Mouse (Mus musculus): ENCODE results near the gene Tomm40. TPM values are rescaled to one million over a fixed set of nuclear protein-coding genes. Genes with fewer than 3 reads are reported as not detected.
A peak's percentile ranks its signal among the peaks of the same experiment; 100 is the strongest.
"Not testable (repeated sequence)": the region's sequence is repeated elsewhere in the genome, so short reads cannot be mapped to it uniquely, and the experiment has no call there.

The Tomm40 gene
- polyA plus RNA-seq, 1 experiment from 2014 or later: 123 TPM

GRCm38 (mm10) chr7:19693421-19693820, 21.8 kb downstream of the Tomm40 start:
- no peak for ATAC-seq (replicated peaks; ENCODE audit: insufficient number of reproducible peaks, low FRiP score, low TSS enrichment, low read depth)
- DNase-seq (ENCODE audit: low spot score): no peak
- WGBS: 22% methylated on average over 10 of the region's 10 CpGs
- Histone ChIP-seq H3K9ac (replicated peaks; ENCODE audit: low read length) (no peak overlapping the region; the same call in 1 of the 2 replicates), H3K4me2 (ENCODE audit: low read depth, low read length) (no peak overlapping the region), H3K9me3 (replicated peaks; ENCODE audit: control insufficient read depth, low read length) (no peaks in the 10 kb centered on the region), H3K4me1 (ENCODE audit: control insufficient read depth, insufficient read depth, low read length) (no peaks in the 10 kb centered on the region; the same call in 1 of the 2 replicates), H3K4me3 (ENCODE audit: low read depth, low read length) (no peak overlapping the region), H3K27ac (replicated peaks; ENCODE audit: low read depth, low read length) (no peak overlapping the region), H3K27me3 (ENCODE audit: control insufficient read depth, insufficient read depth, low read length) (no peaks in the 10 kb centered on the region), H3K36me3 (replicated peaks; ENCODE audit: control insufficient read depth, insufficient read depth, low read depth, low read length) (peaks cover 4% of the 10 kb centered on the region)

- Histone ChIP-seq H3K4me1 (ENCODE audit: control insufficient read depth, insufficient read depth, low read length) (no peaks in the 10 kb centered on the region; the same call in 1 of the 2 replicates), H3K9me3 (replicated peaks; ENCODE audit: control insufficient read depth, low read length) (no peaks in the 10 kb centered on the region), H3K4me3 (ENCODE audit: low read depth, low read length) (no peak within 1 kb of the TSS), H3K4me2 (ENCODE audit: low read depth, low read length) (no peak within 1 kb of the TSS), H3K36me3 (replicated peaks; ENCODE audit: control insufficient read depth, insufficient read depth, low read depth, low read length) (peaks cover 4% of the 10 kb centered on the region), H3K9ac (replicated peaks; ENCODE audit: low read length) (peak within 1 kb of the TSS; percentile 9; the same call in 1 of the 2 replicates), H3K27me3 (ENCODE audit: control insufficient read depth, insufficient read depth, low read length) (no peaks in the 10 kb centered on the region), H3K27ac (replicated peaks; ENCODE audit: low read depth, low read length) (no peak within 1 kb of the TSS)
- WGBS: 50% methylated on average over 28 of the region's 28 CpGs
- DNase-seq (ENCODE audit: low spot score): no peak
- no peak for ATAC-seq (replicated peaks; ENCODE audit: insufficient number of reproducible peaks, low FRiP score, low TSS enrichment, low read depth)
These were observed 23.1 kb downstream of the Tomm40 start, which contains the start of gene Apoc1 for GRCm38 (mm10) chr7:19691873-19692865. Apoc1 (minus strand) TSS chr7:19692660.

GRCm38 (mm10) chr7:19691434-19691833, 23.8 kb downstream of the Tomm40 start:
- H3K4me3 ChIP-seq (ENCODE audit: low read depth, low read length): no peak overlapping the region
- DNase-seq (ENCODE audit: low spot score): no peak

GRCm38 (mm10) chr7:19690845-19691244, 24.4 kb downstream of the Tomm40 start:
- Histone ChIP-seq H3K27me3 (ENCODE audit: control insufficient read depth, insufficient read depth, low read length) (no peaks in the 10 kb centered on the region), H3K36me3 (replicated peaks; ENCODE audit: control insufficient read depth, insufficient read depth, low read depth, low read length) (no peaks in the 10 kb centered on the region), H3K4me3 (ENCODE audit: low read depth, low read length) (no peak overlapping the region), H3K4me1 (ENCODE audit: control insufficient read depth, insufficient read depth, low read length) (no peaks in the 10 kb centered on the region; the same call in 1 of the 2 replicates), H3K9me3 (replicated peaks; ENCODE audit: control insufficient read depth, low read length) (no peaks in the 10 kb centered on the region), H3K4me2 (ENCODE audit: low read depth, low read length) (no peak overlapping the region), H3K9ac (replicated peaks; ENCODE audit: low read length) (no peak overlapping the region), H3K27ac (replicated peaks; ENCODE audit: low read depth, low read length) (no peak overlapping the region)
- DNase-seq (ENCODE audit: low spot score): no peak
- 89% methylated on average over 4 of the region's 4 CpGs for WGBS
- no peak for ATAC-seq (replicated peaks; ENCODE audit: insufficient number of reproducible peaks, low FRiP score, low TSS enrichment, low read depth)

More at GRCm38 (mm10) chr7:19691434-19691833, 23.8 kb downstream of the Tomm40 start:
- Histone ChIP-seq H3K27ac (replicated peaks; ENCODE audit: low read depth, low read length) (no peak overlapping the region), H3K4me1 (ENCODE audit: control insufficient read depth, insufficient read depth, low read length) (no peaks in the 10 kb centered on the region; the same call in 1 of the 2 replicates), H3K9me3 (replicated peaks; ENCODE audit: control insufficient read depth, low read length) (no peaks in the 10 kb centered on the region), H3K4me2 (ENCODE audit: low read depth, low read length) (no peak overlapping the region), H3K27me3 (ENCODE audit: control insufficient read depth, insufficient read depth, low read length) (no peaks in the 10 kb centered on the region), H3K36me3 (replicated peaks; ENCODE audit: control insufficient read depth, insufficient read depth, low read depth, low read length) (no peaks in the 10 kb centered on the region), H3K9ac (replicated peaks; ENCODE audit: low read length) (no peak overlapping the region)
- WGBS: 77% methylated on average over 6 of the region's 6 CpGs
- no peak for ATAC-seq (replicated peaks; ENCODE audit: insufficient number of reproducible peaks, low FRiP score, low TSS enrichment, low read depth)

- Histone ChIP-seq H3K4me2 (ENCODE audit: low read depth, low read length) (no peak overlapping the region), H3K4me1 (ENCODE audit: control insufficient read depth, insufficient read depth, low read length) (no peaks in the 10 kb centered on the region; the same call in 1 of the 2 replicates), H3K9me3 (replicated peaks; ENCODE audit: control insufficient read depth, low read length) (no peaks in the 10 kb centered on the region), H3K4me3 (ENCODE audit: low read depth, low read length) (no peak overlapping the region), H3K36me3 (replicated peaks; ENCODE audit: control insufficient read depth, insufficient read depth, low read depth, low read length) (no peaks in the 10 kb centered on the region), H3K27me3 (ENCODE audit: control insufficient read depth, insufficient read depth, low read length) (no peaks in the 10 kb centered on the region), H3K27ac (replicated peaks; ENCODE audit: low read depth, low read length) (no peak overlapping the region), H3K9ac (replicated peaks; ENCODE audit: low read length) (no peak overlapping the region)
- ATAC-seq (replicated peaks; ENCODE audit: insufficient number of reproducible peaks, low FRiP score, low TSS enrichment, low read depth) (no peak), DNase-seq (ENCODE audit: low spot score) (no peak)
- 98% methylated on average over 2 of the region's 2 CpGs for WGBS
These were observed 26.6 kb downstream of the Tomm40 start for GRCm38 (mm10) chr7:19688611-19689010.

- 91% methylated on average over 10 of the region's 10 CpGs for WGBS
- H3K36me3 ChIP-seq (replicated peaks; ENCODE audit: control insufficient read depth, insufficient read depth, low read depth, low read length): no peaks in the 10 kb centered on the region
- no peak overlapping the region for H3K27ac ChIP-seq (replicated peaks; ENCODE audit: low read depth, low read length)
- no peak for DNase-seq (ENCODE audit: low spot score)
- no peak for ATAC-seq (replicated peaks; ENCODE audit: insufficient number of reproducible peaks, low FRiP score, low TSS enrichment, low read depth)
- H3K4me2 ChIP-seq (ENCODE audit: low read depth, low read length): no peak overlapping the region
- H3K9ac ChIP-seq (replicated peaks; ENCODE audit: low read length): no peak overlapping the region
- H3K4me3 ChIP-seq (ENCODE audit: low read depth, low read length): no peak overlapping the region
- no peaks in the 10 kb centered on the region for H3K27me3 ChIP-seq (ENCODE audit: control insufficient read depth, insufficient read depth, low read length)
- no peaks in the 10 kb centered on the region for H3K9me3 ChIP-seq (replicated peaks; ENCODE audit: control insufficient read depth, low read length)
- no peaks in the 10 kb centered on the region; the same call in 1 of the 2 replicates for H3K4me1 ChIP-seq (ENCODE audit: control insufficient read depth, insufficient read depth, low read length)
These were observed 27.1 kb downstream of the Tomm40 start for GRCm38 (mm10) chr7:19688101-19688500.

- not testable (repeated sequence) for H3K4me3 ChIP-seq (ENCODE audit: low read depth, low read length); H3K36me3 ChIP-seq (replicated peaks; ENCODE audit: control insufficient read depth, insufficient read depth, low read depth, low read length); H3K9me3 ChIP-seq (replicated peaks; ENCODE audit: control insufficient read depth, low read length); H3K9ac ChIP-seq (replicated peaks; ENCODE audit: low read length); H3K4me2 ChIP-seq (ENCODE audit: low read depth, low read length); H3K4me1 ChIP-seq (ENCODE audit: control insufficient read depth, insufficient read depth, low read length); H3K27me3 ChIP-seq (ENCODE audit: control insufficient read depth, insufficient read depth, low read length)
- H3K27ac ChIP-seq (replicated peaks; ENCODE audit: low read depth, low read length): 0 out of 2 replicates have a peak overlapping the region, but pooled peaks have one; percentile 35
- DNase-seq (ENCODE audit: low spot score) (peak; percentile 76), ATAC-seq (replicated peaks; ENCODE audit: insufficient number of reproducible peaks, low FRiP score, low TSS enrichment, low read depth) (0 out of 2 replicates have a peak, but pooled peaks have one; percentile 53)
- WGBS: 66% methylated on average over 8 of the region's 8 CpGs
These were observed 28.2 kb downstream of the Tomm40 start for GRCm38 (mm10) chr7:19686927-19687583.

Data from embryonic facial prominence, embryonic 11.5 days (tissue).